Mouse (Mus musculus) brain, embryonic 14.5 days (tissue): ENCODE results near the gene Ccdc142.

Experiments
- CTCF ChIP-seq: fragments of 200-500 bp; IDR thresholded peaks from 2 replicates; pipeline ENCODE4 v1.5.1; 2012; ENCODE audit warnings: inconsistent platforms, mild to moderate bottlenecking, moderate library complexity, borderline replicate concordance; ENCODE audit not compliant: insufficient read depth, insufficient read length; ENCODE audit errors: extremely low read depth
- POLR2A ChIP-seq: fragments of 200-500 bp; IDR thresholded peaks from 2 replicates; pipeline ENCODE4 v1.6.1; 2012; ENCODE audit warnings: mild to moderate bottlenecking, inconsistent platforms, borderline replicate concordance; ENCODE audit not compliant: poor library complexity, insufficient read depth, insufficient read length, severe bottlenecking; ENCODE audit errors: extremely low read depth

DNA sequence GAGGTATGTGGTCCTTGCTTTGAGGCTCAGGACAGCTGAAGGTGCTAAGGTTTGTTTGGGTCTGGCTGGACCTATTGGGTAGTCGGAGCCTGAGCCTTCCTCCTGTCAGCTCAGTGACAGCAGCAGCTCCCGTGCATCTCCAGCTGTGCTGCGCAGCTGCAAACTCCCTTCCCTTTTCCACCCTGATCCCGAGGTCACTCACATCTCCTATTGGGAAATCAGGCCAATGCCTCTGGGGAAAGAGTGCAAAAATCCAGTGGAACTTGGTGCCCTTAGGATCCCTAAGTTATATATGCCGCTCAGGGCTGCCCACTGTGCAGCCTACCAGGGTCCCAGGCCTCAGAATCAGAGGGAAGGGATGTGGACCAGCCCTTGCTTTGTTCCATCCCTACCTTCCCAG, 17.9 kb upstream of the Ccdc142 start:
- no peak for TF ChIP-seq POLR2A
- TF ChIP-seq CTCF: no peak
